Mouse (Mus musculus) G1E (cell line): ENCODE measurements around the gene F12. TPM values are rescaled to one million over a fixed set of nuclear protein-coding genes. Genes with fewer than 3 reads are reported as not detected.
A peak's percentile ranks its signal among the peaks of the same experiment; 100 is the strongest.

Experiments
- ATAC-seq: 2 replicates; pipeline ENCODE4 v1.8.0; 2016; ENCODE audit warnings: mild to moderate bottlenecking; ENCODE audit not compliant: insufficient number of reproducible peaks, poor library complexity, low FRiP score, severe bottlenecking; ENCODE audit errors: extremely low read depth
- DNase-seq: peaks from one replicate; pipeline ENCODE4 v3.0.0; 2012; ENCODE audit warnings: low spot score
- H3K27me3 ChIP-seq: 2 replicates; pipeline ENCODE4 v1.6.1; 2012; ENCODE audit warnings: mild to moderate bottlenecking, low read length, inconsistent platforms; ENCODE audit not compliant: insufficient read depth
- H3K36me3 ChIP-seq: replicated peaks from 2 replicates; pipeline ENCODE3; 2012; ENCODE audit warnings: mild to moderate bottlenecking, inconsistent platforms
- H3K4me1 ChIP-seq: 2 replicates; pipeline ENCODE4 v1.6.1; 2012; ENCODE audit warnings: low read depth, low read length, inconsistent platforms, mixed read lengths; ENCODE audit not compliant: insufficient read depth
- H3K4me3 ChIP-seq: 2 replicates; pipeline ENCODE4 v1.5.1; 2012; ENCODE audit warnings: low read depth, mild to moderate bottlenecking, inconsistent platforms, low read length, moderate library complexity, mixed read lengths
- H3K9me3 ChIP-seq: replicated peaks from 2 replicates; pipeline ENCODE4 v1.6.1; 2012; ENCODE audit warnings: inconsistent platforms
- CTCF ChIP-seq: IDR thresholded peaks from 2 replicates; pipeline ENCODE4 v1.5.1; 2012; ENCODE audit warnings: low read depth, low read length, inconsistent platforms, mixed read lengths
- GATA1 ChIP-seq: IDR thresholded peaks from 2 replicates; pipeline ENCODE4 v1.6.1; 2012; ENCODE audit warnings: borderline replicate concordance, low read length, inconsistent platforms, mixed read lengths
- GATA2 ChIP-seq: IDR thresholded peaks from 2 replicates; pipeline ENCODE4 v1.6.1; 2012; ENCODE audit warnings: low read depth, low read length, inconsistent platforms, borderline replicate concordance
- POLR2AphosphoS5 ChIP-seq: IDR thresholded peaks from 2 replicates; pipeline ENCODE4 v1.6.1; 2012; ENCODE audit warnings: low read depth, low read length, inconsistent platforms; ENCODE audit not compliant: insufficient replicate concordance
- TAL1 ChIP-seq: conservative IDR thresholded peaks from 2 replicates; pipeline ENCODE4 v1.6.1; 2012; ENCODE audit warnings: low read depth, low read length, inconsistent platforms, mixed read lengths
- polyA plus RNA-seq: library from polyadenylated mRNA; stranded (reverse); fragments of >175 nt; gene quantifications from 2 replicates; pipeline ENCODE4 v1.2.3, GENCODE M21; 2012
- total RNA-seq, 2 experiments: library from RNA; stranded (forward) in 1 of 2; stranded (reverse) in 1 of 2; fragments of 200-1000 nt in 1 of 2; fragments of >200 nt in 1 of 2; fragmentation: Nextera tagmentation in 1 of 2; gene quantifications; 2 replicates each; pipeline ENCODE4 v1.2.3; 2014 to 2017

Gene F12
- total and polyA plus RNA-seq, 3 experiments = 0.05 TPM; not detected in 2

- Histone ChIP-seq H3K36me3 (peaks cover 1% of the 10 kb centered on the region), H3K4me1 (peaks cover 23% of the 10 kb centered on the region), H3K4me3 (peak overlapping the region; percentile 71), H3K27me3 (peaks cover 78% of the 10 kb centered on the region), H3K9me3 (peaks cover 8% of the 10 kb centered on the region)
- TF ChIP-seq GATA1 = no peak
- TF ChIP-seq GATA2 = no peak
- no peak for TF ChIP-seq TAL1
- no peak for TF ChIP-seq CTCF
- no peak for ATAC-seq
- no peak for DNase-seq
Measured at GRCm38 (mm10) chr13:55472132-55473022, 45.8 kb upstream of the F12 start.

DNA sequence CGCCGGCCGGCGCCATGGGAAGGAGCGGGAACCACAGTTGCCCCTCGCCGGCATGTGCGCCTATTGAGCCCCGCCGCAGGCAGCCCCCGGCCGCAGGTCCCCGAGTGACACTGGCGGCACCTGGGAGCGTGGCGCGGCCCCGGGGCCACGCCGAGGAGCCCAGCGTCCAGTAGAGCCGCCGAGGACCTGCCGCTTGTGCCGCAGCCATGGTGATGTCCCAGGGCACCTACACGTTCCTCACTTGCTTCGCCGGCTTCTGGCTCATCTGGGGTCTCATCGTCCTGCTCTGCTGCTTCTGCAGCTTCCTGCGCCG, 45.2 kb upstream of the F12 start:
- no peak for ATAC-seq

DNA sequence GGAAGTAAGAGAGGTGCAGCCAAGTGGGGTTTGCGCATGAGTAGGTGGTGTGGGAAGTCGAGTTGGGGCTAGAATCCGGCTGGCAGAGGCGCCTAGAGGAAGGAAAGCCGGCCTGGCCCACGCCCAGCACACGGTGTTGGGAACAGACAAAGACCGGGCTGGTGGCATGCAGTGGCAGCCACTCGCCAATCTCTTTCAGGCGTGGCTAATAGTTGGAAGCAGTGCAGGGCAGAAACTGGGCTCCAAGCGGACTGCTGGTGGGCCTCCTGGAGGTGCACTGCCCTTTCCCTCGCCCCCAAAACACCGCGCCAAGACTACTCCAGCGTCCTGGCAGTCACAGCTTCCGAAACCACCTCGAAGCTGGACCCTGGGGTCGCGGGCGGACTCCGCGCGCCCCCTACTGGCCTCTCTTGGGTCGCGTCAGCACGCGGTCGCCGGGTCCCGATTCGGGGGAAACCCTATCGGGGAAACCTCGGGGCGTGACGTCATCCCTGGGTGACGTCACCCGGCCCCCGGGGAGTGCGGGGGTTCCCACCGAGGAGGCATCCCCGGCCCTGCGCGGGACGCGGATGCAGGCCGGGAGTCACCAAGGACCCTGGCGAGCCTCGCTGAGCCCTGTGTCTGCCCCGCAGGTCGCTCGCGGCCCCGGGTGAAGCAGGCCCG, 44.7 kb upstream of the F12 start:
- Histone ChIP-seq H3K4me1 (peaks cover 23% of the 10 kb centered on the region), H3K27me3 (peaks cover 68% of the 10 kb centered on the region)

More for the DNA sequence above, 45.2 kb upstream of the F12 start:
- Histone ChIP-seq H3K4me3 (peak overlapping the region; percentile 71), H3K27me3 (peaks cover 72% of the 10 kb centered on the region), H3K36me3 (peaks cover 2% of the 10 kb centered on the region), H3K9me3 (peaks cover 8% of the 10 kb centered on the region), H3K4me1 (peaks cover 23% of the 10 kb centered on the region)
- DNase-seq = no peak
- no peak for TF ChIP-seq GATA2
- TF ChIP-seq TAL1 = no peak
- no peak for TF ChIP-seq GATA1
- no peak for TF ChIP-seq POLR2AphosphoS5
- TF ChIP-seq CTCF = no peak

GRCm38 (mm10) chr13:55470372-55470771, 43.8 kb upstream of the F12 start:
- no peak for TF ChIP-seq CTCF
- no peak for TF ChIP-seq GATA2
- TF ChIP-seq GATA1 = no peak
- TF ChIP-seq TAL1 = no peak
- no peak for TF ChIP-seq POLR2AphosphoS5
- H3K4me1 ChIP-seq = peaks cover 26% of the 10 kb centered on the region
- no peak overlapping the region for H3K4me3 ChIP-seq
- peaks cover 61% of the 10 kb centered on the region for H3K27me3 ChIP-seq
- H3K9me3 ChIP-seq = peaks cover 8% of the 10 kb centered on the region
- DNase-seq (no peak), ATAC-seq (no peak)
- H3K36me3 ChIP-seq = peaks cover 3% of the 10 kb centered on the region

More for the DNA sequence above, 44.7 kb upstream of the F12 start:
- Histone ChIP-seq H3K36me3 (peaks cover 2% of the 10 kb centered on the region), H3K4me3 (peak overlapping the region; percentile 71), H3K9me3 (peaks cover 8% of the 10 kb centered on the region)
- ATAC-seq (no peak), DNase-seq (peak; percentile 90)
- peak; percentile 51; the same call in 1 of the 2 replicates for TF ChIP-seq CTCF
- no peak for TF ChIP-seq GATA1

DNA sequence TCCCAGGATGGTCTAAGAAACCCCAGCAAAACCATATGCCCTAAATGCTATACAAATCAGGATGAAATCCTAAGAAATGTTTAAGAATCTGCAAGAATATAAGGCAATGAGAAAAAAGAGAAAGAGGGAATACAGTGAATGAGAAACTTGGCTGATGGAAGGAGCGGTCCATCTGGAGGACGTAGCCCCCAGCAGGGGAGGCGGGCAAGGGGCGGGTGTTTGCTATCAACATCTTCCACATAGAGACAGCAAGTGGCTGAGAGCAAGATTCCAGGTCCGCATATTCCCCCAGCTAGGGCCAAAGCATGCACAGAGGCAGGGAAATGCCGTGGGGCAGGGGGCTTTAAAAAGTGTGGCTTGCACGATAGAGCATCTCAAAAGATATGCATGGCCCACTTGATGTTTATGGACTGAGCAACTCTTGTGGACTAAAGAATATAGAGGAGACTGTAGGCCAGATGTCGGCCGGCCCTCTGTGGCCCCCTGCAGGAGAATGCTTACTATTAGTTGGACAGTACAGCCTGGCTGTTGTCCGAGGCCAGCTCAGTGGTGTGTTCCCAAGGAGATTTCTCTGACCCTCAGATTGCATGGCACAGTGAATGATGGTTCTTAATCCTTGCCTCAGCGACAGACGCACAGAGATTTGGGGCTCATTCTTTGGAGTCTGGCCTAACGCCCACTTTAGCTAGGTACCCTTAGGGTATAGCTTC, 42.4 kb upstream of the F12 start:
- DNase-seq = no peak
- TF ChIP-seq POLR2AphosphoS5 (no peak), TAL1 (no peak), GATA2 (no peak), GATA1 (no peak), CTCF (no peak)
- Histone ChIP-seq H3K36me3 (peaks cover 15% of the 10 kb centered on the region), H3K4me3 (no peak overlapping the region), H3K27me3 (peaks cover 47% of the 10 kb centered on the region), H3K4me1 (peaks cover 36% of the 10 kb centered on the region), H3K9me3 (peaks cover 8% of the 10 kb centered on the region)
- ATAC-seq = no peak

GRCm38 (mm10) chr13:55465830-55466440, 39.3 kb upstream of the F12 start:
- ATAC-seq (no peak), DNase-seq (no peak)
- peaks cover 45% of the 10 kb centered on the region for H3K36me3 ChIP-seq
- H3K4me1 ChIP-seq = peaks cover 23% of the 10 kb centered on the region
- H3K4me3 ChIP-seq = no peak overlapping the region
- peaks cover 17% of the 10 kb centered on the region for H3K27me3 ChIP-seq
- H3K9me3 ChIP-seq = no peaks in the 10 kb centered on the region
- TF ChIP-seq GATA2 (no peak), POLR2AphosphoS5 (no peak), GATA1 (no peak), TAL1 (no peak), CTCF (no peak)
